Mouse (Mus musculus) heart, embryonic 14.5 days (tissue): ENCODE measurements around the gene Tpst1. TPM values are rescaled to one million over a fixed set of nuclear protein-coding genes. Genes with fewer than 3 reads are reported as not detected.

ENCODE experiments used
- ATAC-seq: fragments of 200-750 bp; cut with Nextera tagmentation; 2 replicates; pipeline ENCODE4 v1.8.0; 2017; ENCODE audit warnings: low read depth, moderate TSS enrichment; ENCODE audit not compliant: insufficient number of reproducible peaks, insufficient read depth, low FRiP score
- H3K27ac ChIP-seq, 2 experiments: fragments of 200-500 bp in 1 of 2; fragments of 300-500 bp in 1 of 2; sonication (generic) in 1 of 2; replicated peaks in 1 of 2; 2 replicates each; pipeline ENCODE4 v1.5.1; 2012 to 2014; ENCODE audit warnings: low read depth in 2 of 2, low read length in 2 of 2, control low read depth in 1 of 2, mild to moderate bottlenecking in 1 of 2, mixed read lengths in 1 of 2; ENCODE audit not compliant: control insufficient read depth in 1 of 2, insufficient read depth in 1 of 2
- H3K27me3 ChIP-seq: fragments of 300-500 bp; sonication (generic); 2 replicates; pipeline ENCODE4 v1.6.1; 2014; ENCODE audit warnings: mild to moderate bottlenecking, low read length, control low read depth; ENCODE audit not compliant: control insufficient read depth, insufficient read depth
- H3K36me3 ChIP-seq: fragments of 300-500 bp; sonication (generic); 2 replicates; pipeline ENCODE4 v1.6.1; 2014; ENCODE audit warnings: mild to moderate bottlenecking, control low read depth, low read length, mixed read lengths; ENCODE audit not compliant: control insufficient read depth, insufficient read depth
- H3K4me1 ChIP-seq, 2 experiments: fragments of 200-500 bp in 1 of 2; fragments of 300-500 bp in 1 of 2; sonication (generic) in 1 of 2; 2 replicates each; pipeline ENCODE4 v1.6.1; 2012 to 2014; ENCODE audit warnings: low read length in 2 of 2, control low read depth in 1 of 2, mixed read lengths in 1 of 2; ENCODE audit not compliant: control insufficient read depth in 2 of 2, insufficient read depth in 2 of 2
- H3K4me2 ChIP-seq: fragments of 300-500 bp; sonication (generic); 2 replicates; pipeline ENCODE4 v1.6.1; 2014; ENCODE audit warnings: mild to moderate bottlenecking, low read length
- H3K4me3 ChIP-seq, 2 experiments: fragments of 200-500 bp in 1 of 2; fragments of 300-500 bp in 1 of 2; sonication (generic) in 1 of 2; 2 replicates each; pipeline ENCODE4 v1.5.1; 2012 to 2014; ENCODE audit warnings: low read length in 2 of 2, mild to moderate bottlenecking in 2 of 2, control low read depth in 1 of 2, low read depth in 1 of 2, moderate library complexity in 1 of 2; ENCODE audit not compliant: control insufficient read depth in 1 of 2, insufficient read depth in 1 of 2
- H3K9ac ChIP-seq: fragments of 300-500 bp; sonication (generic); 2 replicates; pipeline ENCODE4 v1.6.1; 2014; ENCODE audit warnings: mild to moderate bottlenecking, low read length
- H3K9me3 ChIP-seq: fragments of 300-500 bp; sonication (generic); 2 replicates; pipeline ENCODE4 v1.6.1; 2016; ENCODE audit warnings: low read length, control low read depth; ENCODE audit not compliant: control insufficient read depth
- WGBS: fragments of 180-500 bp; shearing (Covaris S2); extraction: QIAGEN DNeasy Blood & Tissue Kit; methylation state at CpG from one replicate; pipeline ENCODE4 v1.1.7; 2014; 5-methylcytosine and 5-hydroxymethylcytosine counted together
- polyA plus RNA-seq: library from polyadenylated mRNA; unstranded; fragments of >200 nt; fragmentation: Nextera tagmentation; extraction: Ambion mirVana; gene quantifications from 2 replicates; pipeline ENCODE4 v1.2.1, GENCODE M21; 2014

Gene Tpst1
- polyA plus RNA-seq, 1 experiment from 2014 or later, result 24.5 TPM

DNA sequence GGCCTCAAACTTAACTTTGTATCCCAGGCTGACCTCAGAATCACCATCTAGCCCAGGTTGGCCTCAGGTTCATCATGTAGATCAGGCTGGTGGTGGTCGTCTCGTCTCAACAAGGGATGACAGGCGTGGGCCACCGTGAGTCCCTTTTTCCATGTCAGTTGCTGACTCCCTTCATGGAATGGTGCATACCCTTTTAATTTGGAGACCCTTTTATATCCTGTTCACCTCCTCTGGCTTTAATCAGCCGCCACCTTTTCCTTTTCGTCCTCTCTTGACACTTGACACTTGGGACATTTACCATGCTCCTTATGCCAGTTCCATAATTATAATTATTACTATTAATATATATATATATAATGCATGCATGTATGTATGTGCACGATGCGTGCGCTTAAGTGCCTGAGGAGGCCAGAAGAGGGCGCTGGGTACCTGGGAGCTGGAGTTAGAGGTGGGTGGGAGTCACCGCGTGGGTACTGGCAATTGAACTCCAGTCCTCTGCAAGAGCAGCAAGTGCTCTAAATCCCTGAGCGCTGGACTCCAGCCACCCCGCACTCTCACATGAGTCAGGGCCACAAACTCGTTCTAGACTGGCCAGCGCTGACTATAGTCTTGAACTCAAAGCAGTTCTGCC is 7.0 kb downstream of the Tpst1 start:
- H3K9ac ChIP-seq, result peak overlapping the region; percentile 88
- H3K4me1 ChIP-seq, result peaks cover 2 to 5% of the 10 kb centered on the region in 2 experiments; a peak in 3 of 4 replicates
- no peak overlapping the region for H3K27ac ChIP-seq
- peaks cover 15% of the 10 kb centered on the region for H3K27me3 ChIP-seq
- ATAC-seq, result no peak
- 78% methylated on average over 16 of the region's 16 CpGs for WGBS
- peak overlapping the region; percentile 99 for H3K4me2 ChIP-seq
- H3K9me3 ChIP-seq, result 0 out of 2 replicates have a peak, but pooled peaks cover 5% of the 10 kb centered on the region
- H3K36me3 ChIP-seq, result no peaks in the 10 kb centered on the region
- H3K4me3 ChIP-seq, result peak overlapping the region; percentile 64 to 72

DNA sequence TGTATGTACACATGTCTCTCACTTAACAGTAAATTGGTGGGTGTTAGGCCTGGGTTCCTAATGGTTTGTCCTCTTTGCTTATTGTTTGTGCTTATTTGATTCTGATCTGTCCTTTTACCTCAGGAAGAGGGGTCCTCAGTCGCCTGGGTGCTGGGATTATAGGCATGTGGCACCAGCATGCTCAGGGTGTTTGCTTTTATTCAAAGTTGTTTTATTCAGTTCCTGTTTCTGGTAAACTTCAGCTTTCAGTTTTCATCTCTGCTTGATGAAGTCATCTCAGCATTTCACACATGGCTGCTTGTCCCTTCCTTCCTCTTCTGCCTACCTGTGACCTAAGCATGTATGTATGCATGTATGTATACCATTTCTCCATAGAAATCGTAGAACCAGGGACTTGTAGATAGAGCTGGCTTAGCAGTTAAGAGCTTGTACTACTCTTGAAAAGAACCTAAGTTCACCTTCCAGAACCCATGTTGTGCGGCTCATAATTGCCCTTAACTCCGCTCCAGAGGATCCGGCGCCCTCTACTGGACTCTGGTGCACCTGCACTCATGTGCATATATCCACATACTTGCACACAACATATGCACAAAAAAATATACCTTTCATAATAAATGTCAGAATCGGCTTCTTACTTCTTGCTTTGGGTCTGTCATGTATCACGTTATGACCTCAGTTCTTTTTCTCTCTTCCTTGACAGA is 8.2 kb downstream of the Tpst1 start:
- Histone ChIP-seq H3K4me3 (no peak overlapping the region), H3K27me3 (peaks cover 15% of the 10 kb centered on the region), H3K4me1 (peaks cover 2 to 5% of the 10 kb centered on the region in 2 experiments; a peak in 3 of 4 replicates), H3K9me3 (0 out of 2 replicates have a peak, but pooled peaks cover 5% of the 10 kb centered on the region), H3K4me2 (no peak overlapping the region), H3K27ac (no peak overlapping the region), H3K36me3 (no peaks in the 10 kb centered on the region), H3K9ac (no peak overlapping the region)
- no peak for ATAC-seq
- WGBS, result 96% methylated on average over 8 of the region's 8 CpGs

DNA sequence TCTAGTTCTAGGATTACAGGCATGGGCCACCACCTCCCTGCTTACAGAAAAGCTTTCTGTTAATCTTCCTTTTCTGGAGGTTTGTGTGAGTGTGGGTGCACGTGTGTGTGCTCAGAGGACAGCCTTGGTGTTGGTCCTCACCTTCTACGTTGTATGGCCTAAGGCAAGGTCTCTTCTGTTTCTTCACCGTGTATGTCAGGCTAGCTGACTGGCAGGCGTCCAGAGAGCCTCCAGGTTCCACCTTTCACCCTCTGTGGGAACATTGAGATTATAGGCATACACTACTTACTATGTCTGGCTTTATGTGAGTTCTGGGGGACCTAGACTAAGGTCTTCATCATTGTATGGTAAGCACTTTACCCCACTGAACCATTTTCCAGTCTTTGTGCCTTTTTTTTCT is 9.3 kb downstream of the Tpst1 start:
- no peak overlapping the region for H3K4me2 ChIP-seq

DNA sequence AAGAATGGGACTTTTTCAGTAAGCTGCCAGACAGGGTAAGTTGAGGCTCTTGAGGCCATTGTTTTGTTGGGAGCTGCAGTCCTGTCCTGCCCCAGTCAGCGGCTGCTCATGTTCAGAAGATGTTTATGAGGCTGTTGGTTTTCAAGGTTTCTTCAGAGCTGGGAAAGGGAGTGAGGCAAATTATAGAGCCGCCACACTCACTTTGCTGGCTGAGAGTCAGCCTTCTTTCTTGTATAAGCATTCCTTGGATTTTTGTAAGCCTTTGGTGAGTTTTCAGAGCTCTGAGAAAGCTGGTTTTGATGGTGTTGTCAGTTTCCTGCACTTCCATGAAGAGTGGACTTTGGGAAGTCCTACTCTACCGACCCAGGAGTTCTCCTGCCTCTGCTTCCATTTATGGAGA is 11.1 kb downstream of the Tpst1 start:
- Histone ChIP-seq H3K27me3 (no peaks in the 10 kb centered on the region), H3K9ac (no peak overlapping the region), H3K4me1 (peaks cover 0 to 5% of the 10 kb centered on the region in 2 experiments; a peak in 3 of 4 replicates), H3K9me3 (0 out of 2 replicates have a peak, but pooled peaks cover 5% of the 10 kb centered on the region), H3K27ac (no peak overlapping the region), H3K4me3 (no peak overlapping the region), H3K4me2 (no peak overlapping the region), H3K36me3 (no peaks in the 10 kb centered on the region)
- WGBS, result 64% methylated on average over 3 of the region's 3 CpGs
- ATAC-seq, result no peak

More for the DNA sequence above, 9.3 kb downstream of the Tpst1 start:
- H3K9ac ChIP-seq, result no peak overlapping the region
- WGBS, result 66% methylated on average over 4 of the region's 4 CpGs
- no peaks in the 10 kb centered on the region for H3K36me3 ChIP-seq
- H3K27ac ChIP-seq, result no peak overlapping the region
- no peak for ATAC-seq
- peaks cover 9% of the 10 kb centered on the region for H3K27me3 ChIP-seq
- H3K9me3 ChIP-seq, result 0 out of 2 replicates have a peak, but pooled peaks cover 5% of the 10 kb centered on the region
- peaks cover 0 to 5% of the 10 kb centered on the region in 2 experiments; a peak in 3 of 4 replicates for H3K4me1 ChIP-seq
- H3K4me3 ChIP-seq, result no peak overlapping the region

DNA sequence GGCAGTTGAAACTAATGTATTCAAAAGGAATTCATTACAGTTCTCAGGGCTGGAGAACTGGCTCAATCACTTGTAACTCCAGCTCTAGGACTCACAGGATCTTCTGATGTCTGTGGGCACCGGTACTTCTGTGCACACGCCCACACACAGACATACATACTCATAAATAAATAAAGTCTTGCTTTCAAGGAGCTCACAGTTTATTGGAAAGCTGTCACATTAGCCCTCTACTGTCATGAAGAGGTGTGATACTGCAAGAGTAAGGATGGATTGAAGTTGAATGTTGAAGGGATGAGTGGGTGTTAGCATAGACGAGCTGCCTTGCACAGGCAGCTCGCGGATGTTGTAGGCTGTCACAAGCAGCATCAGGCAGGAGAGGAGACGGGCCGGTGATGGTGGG is 14.9 kb downstream of the Tpst1 start:
- Histone ChIP-seq H3K4me3 (no peak overlapping the region), H3K36me3 (no peaks in the 10 kb centered on the region), H3K27ac (no peak overlapping the region), H3K27me3 (no peaks in the 10 kb centered on the region), H3K4me1 (no peaks in the 10 kb centered on the region; a peak in 1 of 4 replicates), H3K9ac (no peak overlapping the region), H3K9me3 (no peaks in the 10 kb centered on the region), H3K4me2 (no peak overlapping the region)
- no peak for ATAC-seq
- 88% methylated on average over 7 of the region's 7 CpGs for WGBS

DNA sequence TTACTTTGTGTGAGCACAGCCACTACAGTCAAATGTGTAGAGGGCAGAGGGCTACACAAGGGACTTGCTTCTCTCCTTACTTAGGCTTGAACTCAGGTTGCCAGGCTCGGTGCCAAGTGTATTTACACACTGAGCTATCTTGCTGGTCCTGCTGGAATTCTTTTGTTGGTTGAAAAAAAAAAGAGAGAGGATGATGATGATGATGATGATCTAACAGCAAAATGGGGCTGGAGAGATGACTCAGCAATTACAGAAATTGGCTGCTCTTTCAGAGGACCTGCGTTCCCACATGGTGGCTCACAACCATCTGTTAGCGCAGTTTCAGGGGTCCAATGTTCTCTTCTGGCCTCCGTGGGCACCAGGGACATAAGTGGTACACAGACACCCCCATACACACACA is 15.5 kb downstream of the Tpst1 start:
- Histone ChIP-seq H3K27ac (no peak overlapping the region), H3K4me3 (no peak overlapping the region), H3K9me3 (no peaks in the 10 kb centered on the region), H3K4me2 (no peak overlapping the region), H3K9ac (no peak overlapping the region), H3K4me1 (no peaks in the 10 kb centered on the region; a peak in 1 of 4 replicates), H3K27me3 (no peaks in the 10 kb centered on the region), H3K36me3 (no peaks in the 10 kb centered on the region)
- ATAC-seq, result no peak
- WGBS, result 80% methylated on average over 4 of the region's 4 CpGs

DNA sequence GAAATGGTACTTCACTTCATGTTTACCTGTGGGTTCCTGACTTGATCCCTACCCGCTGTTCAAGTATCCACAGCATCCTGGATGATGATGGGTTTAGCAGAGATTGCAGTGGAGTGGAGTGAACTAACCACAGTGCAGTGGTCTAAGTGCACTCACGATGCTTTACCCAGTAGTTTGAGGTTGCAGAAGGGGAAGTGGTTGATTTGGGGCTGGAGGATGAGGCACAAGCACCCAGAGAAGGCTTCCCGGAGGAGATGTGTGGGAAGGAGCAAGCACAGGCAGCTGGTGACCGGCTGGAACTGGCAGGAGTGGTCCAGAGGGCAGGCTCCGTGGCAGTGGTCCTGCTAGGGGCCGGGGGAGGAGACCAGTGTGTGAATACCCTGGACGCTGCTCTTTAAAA is 16.1 kb downstream of the Tpst1 start:
- H3K9ac ChIP-seq, result no peak overlapping the region
- no peaks in the 10 kb centered on the region; a peak in 1 of 4 replicates for H3K4me1 ChIP-seq
- WGBS, result 70% methylated on average over 7 of the region's 7 CpGs
- no peak overlapping the region for H3K27ac ChIP-seq
- no peak overlapping the region for H3K4me3 ChIP-seq
- no peak overlapping the region for H3K4me2 ChIP-seq
- H3K27me3 ChIP-seq, result no peaks in the 10 kb centered on the region
- no peaks in the 10 kb centered on the region for H3K36me3 ChIP-seq
- ATAC-seq, result no peak
- H3K9me3 ChIP-seq, result no peaks in the 10 kb centered on the region
